Mouse (Mus musculus): ENCODE data around the gene Atp10b.
"Not testable (repeated sequence)": the region's sequence is repeated elsewhere in the genome, so short reads cannot be mapped to it uniquely, and the experiment has no call there.

Atp10b gene

GRCm38 (mm10) chr11:43149577-43149976 lies at the start of gene Atp10b:
TSS of gene Atp10b (plus strand) at chr11:43149877.
- DNase-seq, result no peak

- no peak for DNase-seq
Observed at GRCm38 (mm10) chr11:43101357-43101756, 48.3 kb upstream of the Atp10b start.

- no peak for DNase-seq
Observed at GRCm38 (mm10) chr11:43125908-43126477, 23.7 kb upstream of the Atp10b start.

GRCm38 (mm10) chr11:43126573-43126972 lies 23.1 kb upstream of the Atp10b start:
- DNase-seq, result not testable (repeated sequence)

GRCm38 (mm10) chr11:43141296-43141695 lies 8.4 kb upstream of the Atp10b start:
- DNase-seq, result no peak

DNA sequence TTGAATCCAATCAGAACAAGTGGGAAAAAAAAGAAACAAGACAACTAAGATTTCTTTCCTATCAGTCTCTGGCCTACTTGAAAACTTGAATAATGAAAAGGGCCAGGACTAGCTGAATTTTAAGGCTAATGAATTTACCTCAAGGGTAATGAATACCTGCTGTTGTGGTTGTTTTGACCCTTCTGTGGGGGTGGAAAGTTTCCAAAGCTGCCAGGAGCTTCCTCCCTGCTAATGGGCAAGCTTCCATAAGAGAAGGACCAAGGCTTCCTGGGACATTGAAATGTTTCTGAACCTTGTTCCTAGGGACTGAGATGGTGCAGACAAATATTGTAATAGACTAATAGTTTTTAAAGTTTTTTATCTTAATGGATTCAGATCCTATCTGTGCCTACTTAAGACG lies 6.9 kb upstream of the Atp10b start:
- no peak for DNase-seq

DNA sequence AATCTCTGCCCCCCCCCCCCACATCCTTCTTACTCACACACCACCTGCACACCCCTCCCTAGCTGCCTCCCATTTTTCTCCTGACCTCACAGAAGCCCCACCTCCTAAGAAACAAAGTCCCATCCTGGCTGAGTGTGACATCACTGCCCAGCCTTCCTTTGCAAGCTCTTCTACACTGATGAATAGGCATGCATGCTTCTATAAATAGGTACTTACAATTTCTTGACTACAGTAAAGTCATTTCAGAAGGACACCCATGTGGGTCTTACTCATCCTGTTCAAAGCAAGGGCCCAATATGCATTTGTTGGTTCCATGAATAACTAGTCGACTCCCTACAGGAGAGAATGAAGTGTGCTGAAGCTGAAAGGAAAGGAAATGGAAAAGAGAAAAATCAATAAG lies 5.5 kb upstream of the Atp10b start:
- DNase-seq, result no peak

GRCm38 (mm10) chr11:43144882-43145281 lies 4.8 kb upstream of the Atp10b start:
- not testable (repeated sequence) for DNase-seq

GRCm38 (mm10) chr11:43147380-43147779 lies 2.3 kb upstream of the Atp10b start:
- DNase-seq, result no peak

DNA sequence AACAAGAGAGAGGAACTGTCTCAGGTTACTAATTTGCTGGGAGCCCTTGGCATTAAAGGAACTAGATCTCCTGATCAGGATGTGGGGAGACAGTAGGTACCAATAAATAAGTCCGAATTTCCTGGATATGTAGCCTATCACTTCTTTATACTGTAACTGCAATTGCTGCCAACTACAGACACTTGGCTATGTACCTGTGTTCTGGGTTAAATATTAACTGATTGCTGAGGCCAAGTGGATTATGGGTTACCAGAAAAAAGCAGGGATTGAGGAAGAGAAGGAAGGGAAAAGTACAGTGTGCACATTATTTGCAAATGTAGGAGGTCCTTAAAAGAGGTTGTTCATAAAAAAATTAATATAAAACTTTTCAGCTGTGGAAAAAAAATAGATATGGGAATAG lies 1.3 kb upstream of the Atp10b start:
- DNase-seq, result no peak

DNA sequence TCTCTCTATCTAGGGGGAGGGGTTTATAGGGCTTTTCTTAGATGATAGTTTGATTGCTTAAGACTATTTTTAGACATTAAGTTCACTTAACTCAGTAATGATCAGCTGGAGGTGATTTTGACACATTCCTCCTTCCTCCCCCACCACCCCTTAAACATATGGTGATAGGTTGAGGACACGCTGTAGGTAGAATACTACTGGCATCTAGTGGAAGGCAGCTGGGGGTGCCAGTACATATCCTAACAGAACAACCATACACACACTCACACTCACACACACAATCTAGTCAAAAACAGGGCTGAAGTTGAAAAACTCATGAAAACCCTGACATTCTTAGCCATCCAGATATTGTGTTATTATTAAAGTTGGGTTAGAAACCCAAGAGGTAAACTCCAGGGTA lies 5.3 kb downstream of the Atp10b start:
- DNase-seq, result no peak

- DNase-seq, result no peak
Observed at GRCm38 (mm10) chr11:43155417-43155816, 5.7 kb downstream of the Atp10b start.

DNA sequence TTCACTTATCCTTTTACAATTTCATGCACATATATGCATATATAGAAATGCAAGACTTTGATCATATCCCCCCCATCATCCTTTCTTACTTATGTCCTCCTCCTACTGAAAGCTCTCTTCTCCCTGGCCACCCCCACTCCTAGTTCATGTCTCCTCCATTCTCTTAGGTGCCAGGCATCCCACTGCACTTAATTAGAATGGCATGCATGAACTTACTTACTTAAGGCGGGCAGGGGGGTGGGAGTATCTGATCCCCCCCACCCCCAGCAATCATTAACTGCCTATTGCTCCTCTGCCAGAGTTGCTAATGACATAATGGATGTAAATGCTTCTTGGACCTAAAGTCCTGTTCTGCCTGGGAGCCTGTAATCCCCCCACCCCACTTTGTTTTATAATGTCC lies 9.1 kb downstream of the Atp10b start:
- no peak for DNase-seq

DNA sequence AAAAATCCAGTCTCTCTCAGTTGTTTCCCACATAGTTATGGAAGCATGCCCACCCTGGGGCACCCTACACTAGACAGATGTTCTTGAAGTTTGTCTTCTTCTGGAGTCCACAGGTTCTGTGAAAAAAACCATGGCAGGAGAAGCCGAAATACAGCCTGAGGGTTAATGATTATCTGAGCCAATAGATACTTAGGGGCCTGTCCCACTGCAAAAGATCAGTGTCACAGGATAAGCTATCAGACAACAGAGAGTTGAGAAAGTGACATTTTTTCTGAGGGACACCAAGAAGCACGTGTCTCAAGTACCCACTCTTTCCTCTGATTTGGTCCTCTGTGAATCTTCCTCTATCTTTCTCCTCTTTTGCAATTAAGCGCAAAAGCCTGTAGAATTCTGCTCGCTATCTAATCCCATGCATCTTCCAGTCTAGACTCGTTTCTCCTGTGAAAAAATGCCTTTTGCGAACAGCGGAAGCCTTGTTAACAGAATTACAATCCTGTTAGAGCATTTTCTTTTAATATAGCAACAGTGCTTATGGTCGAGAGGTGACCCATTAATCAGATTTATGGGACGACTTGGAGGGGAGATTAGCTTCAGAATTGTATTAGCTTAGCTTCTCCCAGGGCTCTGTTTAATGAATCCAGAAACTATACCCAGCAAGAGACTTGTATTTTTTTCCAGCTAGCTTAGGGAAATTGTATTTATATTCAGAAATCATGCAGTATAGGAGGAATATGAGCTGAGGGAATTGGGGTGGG lies 10.7 kb downstream of the Atp10b start:
- DNase-seq, result no peak

GRCm38 (mm10) chr11:43170601-43171000 lies 20.9 kb downstream of the Atp10b start:
- no peak for DNase-seq

GRCm38 (mm10) chr11:43174359-43175116 lies 24.9 kb downstream of the Atp10b start:
- DNase-seq, result no peak

GRCm38 (mm10) chr11:43182401-43182800 lies 32.7 kb downstream of the Atp10b start:
- no peak for DNase-seq

- DNase-seq, result no peak
Observed at GRCm38 (mm10) chr11:43182816-43183215, 33.1 kb downstream of the Atp10b start.

- DNase-seq, result no peak
Observed at GRCm38 (mm10) chr11:43183457-43183856, 33.8 kb downstream of the Atp10b start.

- DNase-seq, result no peak
Observed at GRCm38 (mm10) chr11:43186291-43186690, 36.6 kb downstream of the Atp10b start.

- DNase-seq, result no peak
Observed at GRCm38 (mm10) chr11:43189817-43190593, 40.3 kb downstream of the Atp10b start.

GRCm38 (mm10) chr11:43198811-43199210 lies 49.1 kb downstream of the Atp10b start:
- no peak for DNase-seq

- no peak for DNase-seq
Observed at GRCm38 (mm10) chr11:43199358-43199757, 49.7 kb downstream of the Atp10b start.
